Mouse (Mus musculus) MEL (cell line): Measurements from ENCODE around the gene Stap1.

ENCODE experiments used
- CHD2 ChIP-seq: IDR thresholded peaks from 2 replicates; pipeline ENCODE4 v1.6.1; 2011; ENCODE audit warnings: low read length, improper control_type of control experiment
- CTCF ChIP-seq, 3 experiments: IDR thresholded peaks in 2 of 3; conservative IDR thresholded peaks in 1 of 3; 2 replicates each; pipeline ENCODE4 v1.5.1; 2011 to 2012; ENCODE audit warnings: low read length in 3 of 3, low read depth in 2 of 3, mild to moderate bottlenecking in 2 of 3, improper control_type of control experiment in 1 of 3, inconsistent platforms in 1 of 3, mixed read lengths in 1 of 3, moderate library complexity in 1 of 3; ENCODE audit not compliant: control insufficient read depth in 1 of 3, insufficient read depth in 1 of 3, poor library complexity in 1 of 3, severe bottlenecking in 1 of 3
- ELF1 ChIP-seq: IDR thresholded peaks from 2 replicates; pipeline ENCODE4 v1.6.1; 2014; ENCODE audit warnings: low read depth, mild to moderate bottlenecking, inconsistent platforms, low read length, improper control_type of control experiment, moderate library complexity
- MAX ChIP-seq: IDR thresholded peaks from 2 replicates; pipeline ENCODE4 v1.6.1; 2011; ENCODE audit warnings: low read length, improper control_type of control experiment
- MAZ ChIP-seq: IDR thresholded peaks from 2 replicates; pipeline ENCODE4 v1.6.1; 2012; ENCODE audit warnings: low read depth, mild to moderate bottlenecking, inconsistent platforms, low read length, improper control_type of control experiment
- POLR2A ChIP-seq, 2 experiments: IDR thresholded peaks; 2 replicates each; pipeline ENCODE4 v1.6.1; 2011 to 2012; ENCODE audit warnings: low read length in 2 of 2, mild to moderate bottlenecking in 2 of 2, control low read depth in 1 of 2, improper control_type of control experiment in 1 of 2, low read depth in 1 of 2, moderate library complexity in 1 of 2; ENCODE audit not compliant: control insufficient read depth in 1 of 2, insufficient read depth in 1 of 2, poor library complexity in 1 of 2
- SMC3 ChIP-seq: IDR thresholded peaks from 2 replicates; pipeline ENCODE4 v1.6.1; 2011; ENCODE audit warnings: low read depth, low read length, improper control_type of control experiment
- TCF12 ChIP-seq: IDR thresholded peaks from 2 replicates; pipeline ENCODE4 v1.6.1; 2014; ENCODE audit warnings: low read depth, mild to moderate bottlenecking, inconsistent platforms, low read length, improper control_type of control experiment, moderate library complexity
- USF1 ChIP-seq: IDR thresholded peaks from 2 replicates; pipeline ENCODE4 v1.6.1; 2014; ENCODE audit warnings: low read depth, mild to moderate bottlenecking, inconsistent platforms, low read length, improper control_type of control experiment, moderate library complexity
- ZC3H11A ChIP-seq: IDR thresholded peaks from 2 replicates; pipeline ENCODE4 v1.6.1; 2012; ENCODE audit warnings: low read depth, mild to moderate bottlenecking, inconsistent platforms, low read length, improper control_type of control experiment
- ZKSCAN1 ChIP-seq: IDR thresholded peaks from 2 replicates; pipeline ENCODE4 v1.6.1; 2012; ENCODE audit warnings: low read depth, mild to moderate bottlenecking, inconsistent platforms, low read length, improper control_type of control experiment, moderate library complexity

DNA sequence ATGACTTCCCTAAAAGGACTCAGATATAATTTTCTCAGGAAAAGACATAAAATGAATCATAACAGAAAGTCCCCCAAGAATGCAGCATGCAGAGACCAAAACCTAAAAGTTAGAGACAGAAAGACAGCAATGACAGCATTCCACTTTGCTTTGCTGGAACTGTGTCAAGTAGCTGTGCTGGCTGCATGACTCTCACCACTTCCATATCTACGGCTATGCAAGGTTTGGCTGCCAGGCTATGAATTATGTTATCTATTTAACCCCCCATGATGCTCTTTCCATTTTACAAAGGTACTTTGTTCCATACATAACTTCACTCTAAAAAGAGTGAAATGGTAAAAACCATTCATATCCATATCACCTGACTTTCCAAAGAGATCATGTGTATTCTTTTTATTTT is 42.5 kb downstream of the Stap1 start:
- no peak for TF ChIP-seq USF1
- no peak for TF ChIP-seq CTCF (IDR thresholded peaks at IDR 0.05 in 2 of 3, conservative IDR thresholded peaks at IDR 0.05 in 1 of 3; ENCODE audit: control insufficient read depth in 1 of 3, insufficient read depth in 1 of 3, low read depth in 2 of 3, low read length in 3 of 3, poor library complexity in 1 of 3, severe bottlenecking in 1 of 3)
- TF ChIP-seq POLR2A (IDR thresholded peaks at IDR 0.05; ENCODE audit: control insufficient read depth in 1 of 2, insufficient read depth in 1 of 2, low read depth in 1 of 2, low read length in 2 of 2, poor library complexity in 1 of 2): no peak
- TF ChIP-seq ELF1: no peak
- TF ChIP-seq ZC3H11A: no peak
- TF ChIP-seq TCF12: no peak
- TF ChIP-seq MAZ: no peak
- no peak for TF ChIP-seq MAX
- TF ChIP-seq SMC3: no peak
- TF ChIP-seq ZKSCAN1: no peak
- no peak for TF ChIP-seq CHD2
